In genomic region chr17:27819971-27820567, GRCm38 (mm10) we compare ENCODE assay signal across 8 mouse cellular contexts. TPM values are rescaled to one million over a fixed set of nuclear protein-coding genes. Genes with fewer than 3 reads are reported as not detected.
A peak's percentile ranks its signal among the peaks of the same experiment; 100 is the strongest.
DNase-seq lines count a peak whose midpoint lies in the region; ATAC-seq and TF ChIP-seq lines count a peak whose summit lies in the region.

No protein-coding gene starts in this region.

- peak; percentile 14; the same call in 1 of the 2 replicates for ATAC-seq in monocyte, adult 5-6 weeks (replicated peaks; ENCODE audit: insufficient number of reproducible peaks, low FRiP score, low TSS enrichment, poor library complexity, severe bottlenecking)
- peak; percentile 87 for ATAC-seq in stomach, postnatal 0 days (ENCODE audit: low FRiP score, low TSS enrichment)

- H3K27ac ChIP-seq in embryonic facial prominence, embryonic 10.5 days (replicated peaks), result peak overlapping the region; percentile 93
- H3K27ac ChIP-seq in stomach, postnatal 0 days (replicated peaks), result peak overlapping the region; percentile 97

- H3K4me1 ChIP-seq in embryonic facial prominence, embryonic 10.5 days, result peaks cover 32% of the 10 kb centered on the region
- H3K4me1 ChIP-seq in stomach, postnatal 0 days (replicated peaks; ENCODE audit: control insufficient read depth, insufficient read depth), result no peaks in the 10 kb centered on the region

- no peak for TF ChIP-seq CTCF in stomach, postnatal 0 days (IDR thresholded peaks at IDR 0.05; ENCODE audit: low read depth)

- DNase-seq in layer of hippocampus, adult 11-12 months (ENCODE audit: low spot score), result peak; percentile 53
- DNase-seq in layer of hippocampus, postnatal 14 days (ENCODE audit: low spot score in 2 of 2), result no peak
- DNase-seq in embryonic facial prominence, embryonic 10.5 days (ENCODE audit: low spot score), result no peak
- DNase-seq in gastrocnemius, postnatal 4 days (ENCODE audit: low spot score in 2 of 2), result peak; percentile 46 to 75
- DNase-seq in kidney, adult 18-20 months, result peak; percentile 76
- DNase-seq in liver, result peak; percentile 65
- peak; percentile 77 for DNase-seq in stomach, postnatal 0 days (ENCODE audit: low spot score)

- peak overlapping the region; percentile 56 for H3K4me2 ChIP-seq in stomach, postnatal 0 days (replicated peaks; ENCODE audit: low read depth)

- under 1% methylated on average over 62 of the region's 62 CpGs for WGBS in embryonic facial prominence, embryonic 10.5 days
- 0% methylated on average over 47 of the region's 62 CpGs for WGBS in stomach, postnatal 0 days

- no peaks in the 10 kb centered on the region for H3K36me3 ChIP-seq in embryonic facial prominence, embryonic 10.5 days (replicated peaks)
- no peaks in the 10 kb centered on the region for H3K36me3 ChIP-seq in stomach, postnatal 0 days (ENCODE audit: control insufficient read depth, insufficient read depth, low read length)

- H3K9ac ChIP-seq in stomach, postnatal 0 days (ENCODE audit: low read length), result peak overlapping the region; percentile 90

- peak overlapping the region; percentile 100 for H3K4me3 ChIP-seq in embryonic facial prominence, embryonic 10.5 days
- peak overlapping the region; percentile 89 for H3K4me3 ChIP-seq in stomach, postnatal 0 days (ENCODE audit: low read depth, low read length)

- TF ChIP-seq EP300 in stomach, postnatal 0 days (optimal IDR thresholded peaks at IDR 0.05), result no peak

- no peaks in the 10 kb centered on the region for H3K27me3 ChIP-seq in embryonic facial prominence, embryonic 10.5 days (replicated peaks; ENCODE audit: low read depth, poor library complexity, severe bottlenecking)
- H3K27me3 ChIP-seq in stomach, postnatal 0 days (ENCODE audit: control insufficient read depth, insufficient read depth, low read length), result no peaks in the 10 kb centered on the region

- no peaks in the 10 kb centered on the region for H3K9me3 ChIP-seq in embryonic facial prominence, embryonic 10.5 days
- no peaks in the 10 kb centered on the region for H3K9me3 ChIP-seq in stomach, postnatal 0 days (ENCODE audit: control insufficient read depth, low read length)

RNA-seq across cellular contexts. Expression of gene D17Wsu92e, which starts 0.4 kb away (rescaled TPM):
- 100 to 1,000 TPM; 121 to 130 TPM for total RNA-seq in layer of hippocampus, postnatal 14 days (2021)
- polyA plus RNA-seq in embryonic facial prominence, embryonic 10.5 days (2016; fragmentation: Nextera tagmentation; extraction: Ambion mirVana), result 15.5 and 15.7 TPM in 2 replicates
- 10 to 100 TPM; 69.7 to 74.0 TPM for total RNA-seq in gastrocnemius, postnatal 4 days (2021)
- total RNA-seq in monocyte, adult 5-6 weeks (2017), result 146 to 207 TPM (median 171 TPM) in 3 replicates
- 23.3 and 25.4 TPM in 2 replicates for polyA plus RNA-seq in stomach, postnatal 0 days (2015; fragmentation: Nextera tagmentation; extraction: Ambion mirVana)

RNA-seq across cellular contexts. Expression of gene Snrpc, which starts 17.9 kb away (rescaled TPM):
- total RNA-seq in layer of hippocampus, postnatal 14 days (2021), result 10 to 100 TPM; 65.3 to 70.2 TPM
- polyA plus RNA-seq in embryonic facial prominence, embryonic 10.5 days (2016; fragmentation: Nextera tagmentation; extraction: Ambion mirVana), result 412 and 414 TPM in 2 replicates
- 100 to 1,000 TPM in 1 of 2 experiments, 10 to 100 TPM in 1; 97.3 to 109 TPM for total RNA-seq in gastrocnemius, postnatal 4 days (2021)
- total RNA-seq in monocyte, adult 5-6 weeks (2017), result 77.5 to 88.4 TPM (median 81.4 TPM) in 3 replicates
- polyA plus RNA-seq in stomach, postnatal 0 days (2015; fragmentation: Nextera tagmentation; extraction: Ambion mirVana), result 163 and 179 TPM in 2 replicates

RNA-seq across cellular contexts. Expression of gene Uhrf1bp1, which starts 36.2 kb away (rescaled TPM):
- 10 to 100 TPM; 16.1 to 20.3 TPM for total RNA-seq in layer of hippocampus, postnatal 14 days (2021)
- 9.5 and 10.3 TPM in 2 replicates for polyA plus RNA-seq in embryonic facial prominence, embryonic 10.5 days (2016; fragmentation: Nextera tagmentation; extraction: Ambion mirVana)
- total RNA-seq in gastrocnemius, postnatal 4 days (2021), result 10 to 100 TPM; 19.3 to 19.5 TPM
- total RNA-seq in monocyte, adult 5-6 weeks (2017), result 3.9 to 5.1 TPM (median 4.2 TPM) in 3 replicates
- polyA plus RNA-seq in stomach, postnatal 0 days (2015; fragmentation: Nextera tagmentation; extraction: Ambion mirVana), result 1.3 and 1.4 TPM in 2 replicates

Comparison
In these comparisons a context has a peak if more than half of its experiments do, and no peak if none do; other contexts are left out.
1. DNase-seq: peak in layer of hippocampus, adult 11-12 months (single experiment), gastrocnemius, postnatal 4 days (2 of 2), kidney, adult 18-20 months (single experiment), liver (single experiment) and stomach, postnatal 0 days (single experiment); none in layer of hippocampus, postnatal 14 days (0 of 2) and embryonic facial prominence, embryonic 10.5 days (single experiment).